Mouse (Mus musculus): Measurements from ENCODE around the gene Hmg20a. TPM values are rescaled to one million over a fixed set of nuclear protein-coding genes. Genes with fewer than 3 reads are reported as not detected.
A peak's percentile ranks its signal among the peaks of the same experiment; 100 is the strongest.
"Not testable (repeated sequence)": the region's sequence is repeated elsewhere in the genome, so short reads cannot be mapped to it uniquely, and the experiment has no call there.

Gene Hmg20a
- polyA plus RNA-seq, 1 experiment: 38.6 TPM

DNA sequence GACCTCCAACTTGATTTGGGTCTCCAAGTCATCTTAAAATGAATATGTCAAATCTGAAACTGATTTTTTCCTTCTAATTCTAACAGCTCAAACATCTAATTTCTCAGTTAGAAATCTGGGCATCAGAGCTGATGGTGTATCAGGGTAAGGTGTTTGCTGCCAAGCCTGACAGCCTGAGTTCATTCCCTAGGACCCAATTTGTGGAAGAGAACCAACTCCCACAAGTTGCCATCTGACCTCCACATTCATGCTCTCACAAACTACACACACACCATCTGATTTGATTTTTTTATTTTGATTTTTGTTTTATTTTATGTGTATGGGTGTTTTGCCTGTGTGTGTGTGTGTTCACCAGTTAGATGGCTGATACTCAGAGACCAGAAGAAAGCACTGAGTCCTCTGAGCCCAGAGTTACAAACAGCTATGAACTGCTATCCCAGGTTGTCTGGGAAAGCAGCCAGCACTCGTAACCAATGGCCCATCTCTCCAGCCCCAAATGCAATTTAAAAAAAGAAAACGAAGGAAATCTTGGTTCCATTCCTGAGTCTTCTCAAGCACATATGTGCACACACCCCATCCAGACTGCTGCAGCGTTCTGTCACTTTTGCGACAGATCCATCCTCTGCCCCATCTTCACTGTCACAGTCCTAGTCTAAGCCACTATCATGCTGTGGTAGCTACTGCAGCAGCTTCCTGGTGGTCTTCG is 17.6 kb downstream of the Hmg20a start:
- Histone ChIP-seq H3K27ac (ENCODE audit: insufficient read depth, low read length) (no peak overlapping the region), H3K4me1 (ENCODE audit: control insufficient read depth, insufficient read depth, low read length) (peaks cover 6% of the 10 kb centered on the region), H3K4me3 (ENCODE audit: insufficient read depth, low read length) (no peak overlapping the region)
- TF ChIP-seq POLR2A (IDR thresholded peaks at IDR 0.05; ENCODE audit: low read depth, low read length): no peak
- TF ChIP-seq CTCF (IDR thresholded peaks at IDR 0.05; ENCODE audit: borderline replicate concordance, insufficient read depth, low read length): no peak

GRCm38 (mm10) chr9:56437300-56437892 is 19.0 kb downstream of the Hmg20a start:
- not testable (repeated sequence) for H3K4me3 ChIP-seq (ENCODE audit: insufficient read depth, low read length); H3K4me1 ChIP-seq (ENCODE audit: control insufficient read depth, insufficient read depth, low read length); H3K27ac ChIP-seq (ENCODE audit: insufficient read depth, low read length)

DNA sequence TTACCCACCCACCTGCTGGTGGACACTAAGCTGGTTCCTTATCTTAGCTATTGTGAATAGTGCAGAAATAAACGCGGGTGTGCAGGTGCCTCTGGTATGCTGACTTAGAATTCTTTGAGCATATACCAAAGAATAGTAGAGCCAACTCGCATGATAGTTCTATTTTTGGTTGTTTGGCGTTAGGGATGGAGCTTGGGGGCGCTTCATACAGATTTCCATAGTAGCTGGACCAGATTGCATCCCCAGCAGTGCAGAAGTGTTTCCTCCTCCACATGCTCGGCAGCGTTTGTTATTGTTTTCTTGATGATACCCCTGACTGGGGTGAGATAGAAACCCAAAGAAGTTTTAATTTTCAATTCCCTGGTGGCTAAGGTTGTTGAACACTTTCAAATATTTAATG is 21.3 kb downstream of the Hmg20a start:
- no peak overlapping the region for H3K4me3 ChIP-seq (ENCODE audit: insufficient read depth, low read length)
- TF ChIP-seq CTCF (IDR thresholded peaks at IDR 0.05; ENCODE audit: borderline replicate concordance, insufficient read depth, low read length) (no peak), POLR2A (IDR thresholded peaks at IDR 0.05; ENCODE audit: low read depth, low read length) (no peak)
- peaks cover 2% of the 10 kb centered on the region; the same call in 1 of the 2 replicates for H3K4me1 ChIP-seq (ENCODE audit: control insufficient read depth, insufficient read depth, low read length)
- no peak overlapping the region for H3K27ac ChIP-seq (ENCODE audit: insufficient read depth, low read length)

DNA sequence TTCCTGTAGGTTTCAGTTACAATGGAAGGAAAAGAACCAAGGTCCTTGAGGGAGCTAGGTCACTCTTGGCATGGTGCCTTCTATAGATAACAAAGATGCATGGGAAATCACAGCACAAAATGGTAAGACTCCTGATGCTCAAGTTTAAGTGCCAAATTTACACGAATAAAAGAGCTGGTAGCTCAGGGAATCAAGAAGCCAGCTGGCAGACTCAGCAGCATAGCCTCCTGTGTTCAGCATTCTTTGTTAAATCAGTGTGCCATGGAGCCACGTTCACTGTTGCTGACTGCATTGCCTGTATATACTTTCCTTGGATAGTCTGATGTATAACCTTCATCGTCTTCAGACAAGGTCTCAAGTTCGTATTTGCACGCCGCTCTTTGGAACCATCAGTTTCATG is 33.2 kb downstream of the Hmg20a start:
- no peak overlapping the region for H3K4me3 ChIP-seq (ENCODE audit: insufficient read depth, low read length)
- TF ChIP-seq CTCF (IDR thresholded peaks at IDR 0.05; ENCODE audit: borderline replicate concordance, insufficient read depth, low read length) (no peak), POLR2A (IDR thresholded peaks at IDR 0.05; ENCODE audit: low read depth, low read length) (no peak)
- no peak overlapping the region for H3K27ac ChIP-seq (ENCODE audit: insufficient read depth, low read length)
- 0 out of 2 replicates have a peak, but pooled peaks cover 4% of the 10 kb centered on the region for H3K4me1 ChIP-seq (ENCODE audit: control insufficient read depth, insufficient read depth, low read length)

DNA sequence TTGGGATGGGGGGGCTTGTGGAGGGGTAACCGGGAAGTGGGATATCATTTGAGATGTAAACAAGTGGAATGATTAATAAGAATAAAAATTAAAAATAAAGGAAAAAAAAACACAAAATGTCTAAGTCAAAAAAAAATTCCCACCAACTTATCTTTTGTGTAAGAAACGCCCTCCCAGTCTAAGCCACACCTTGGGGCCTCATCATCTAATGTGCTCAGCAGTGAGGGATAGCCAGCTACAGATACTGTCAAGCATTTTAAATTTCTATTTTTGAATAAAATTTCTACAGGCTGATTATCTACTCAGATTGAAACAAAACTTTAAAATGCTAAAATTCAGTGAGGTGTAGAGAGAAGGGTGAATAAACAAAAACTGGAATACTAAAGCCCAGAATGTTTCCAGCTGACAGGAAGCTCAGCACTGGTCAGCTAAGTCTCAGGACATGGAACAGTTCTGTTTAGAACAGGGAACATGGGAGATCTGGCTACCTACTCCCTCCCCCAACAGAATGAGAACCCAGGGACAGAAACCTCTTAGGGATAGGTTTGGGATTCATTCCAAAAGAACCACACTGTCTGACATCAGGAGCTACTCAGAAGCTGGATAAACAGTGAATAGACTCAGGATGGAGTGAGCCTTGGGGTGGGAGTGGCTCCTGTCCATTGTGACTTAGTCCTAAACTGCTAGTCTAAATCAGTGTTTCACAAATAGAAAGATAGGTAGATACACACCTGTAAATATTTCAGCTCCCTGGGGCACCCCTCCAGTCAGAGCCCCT is 34.8 kb downstream of the Hmg20a start:
- H3K4me1 ChIP-seq (ENCODE audit: control insufficient read depth, insufficient read depth, low read length): 0 out of 2 replicates have a peak, but pooled peaks cover 4% of the 10 kb centered on the region
- no peak overlapping the region for H3K4me3 ChIP-seq (ENCODE audit: insufficient read depth, low read length)
- peak overlapping the region; percentile 34; the same call in 1 of the 2 replicates for H3K27ac ChIP-seq (ENCODE audit: insufficient read depth, low read length)
- no peak for TF ChIP-seq CTCF (IDR thresholded peaks at IDR 0.05; ENCODE audit: borderline replicate concordance, insufficient read depth, low read length)
- TF ChIP-seq POLR2A (IDR thresholded peaks at IDR 0.05; ENCODE audit: low read depth, low read length): no peak

GRCm38 (mm10) chr9:56456426-56456825 is 38.0 kb downstream of the Hmg20a start:
- no peak for TF ChIP-seq POLR2A (IDR thresholded peaks at IDR 0.05; ENCODE audit: low read depth, low read length)
- TF ChIP-seq CTCF (IDR thresholded peaks at IDR 0.05; ENCODE audit: borderline replicate concordance, insufficient read depth, low read length): no peak
- H3K4me1 ChIP-seq (ENCODE audit: control insufficient read depth, insufficient read depth, low read length): 0 out of 2 replicates have a peak, but pooled peaks cover 4% of the 10 kb centered on the region
- H3K4me3 ChIP-seq (ENCODE audit: insufficient read depth, low read length): no peak overlapping the region
- H3K27ac ChIP-seq (ENCODE audit: insufficient read depth, low read length): no peak overlapping the region

GRCm38 (mm10) chr9:56460987-56461386 is 42.6 kb downstream of the Hmg20a start:
- Histone ChIP-seq H3K4me3 (ENCODE audit: insufficient read depth, low read length) (no peak overlapping the region), H3K27ac (ENCODE audit: insufficient read depth, low read length) (no peak overlapping the region), H3K4me1 (ENCODE audit: control insufficient read depth, insufficient read depth, low read length) (peaks cover 18% of the 10 kb centered on the region)
- TF ChIP-seq POLR2A (IDR thresholded peaks at IDR 0.05; ENCODE audit: low read depth, low read length) (no peak), CTCF (IDR thresholded peaks at IDR 0.05; ENCODE audit: borderline replicate concordance, insufficient read depth, low read length) (no peak)

GRCm38 (mm10) chr9:56462606-56463005 is 44.2 kb downstream of the Hmg20a start:
- peaks cover 22% of the 10 kb centered on the region for H3K4me1 ChIP-seq (ENCODE audit: control insufficient read depth, insufficient read depth, low read length)
- H3K4me3 ChIP-seq (ENCODE audit: insufficient read depth, low read length): no peak overlapping the region
- TF ChIP-seq CTCF (IDR thresholded peaks at IDR 0.05; ENCODE audit: borderline replicate concordance, insufficient read depth, low read length) (no peak), POLR2A (IDR thresholded peaks at IDR 0.05; ENCODE audit: low read depth, low read length) (no peak)
- peak overlapping the region; percentile 98 for H3K27ac ChIP-seq (ENCODE audit: insufficient read depth, low read length)

DNA sequence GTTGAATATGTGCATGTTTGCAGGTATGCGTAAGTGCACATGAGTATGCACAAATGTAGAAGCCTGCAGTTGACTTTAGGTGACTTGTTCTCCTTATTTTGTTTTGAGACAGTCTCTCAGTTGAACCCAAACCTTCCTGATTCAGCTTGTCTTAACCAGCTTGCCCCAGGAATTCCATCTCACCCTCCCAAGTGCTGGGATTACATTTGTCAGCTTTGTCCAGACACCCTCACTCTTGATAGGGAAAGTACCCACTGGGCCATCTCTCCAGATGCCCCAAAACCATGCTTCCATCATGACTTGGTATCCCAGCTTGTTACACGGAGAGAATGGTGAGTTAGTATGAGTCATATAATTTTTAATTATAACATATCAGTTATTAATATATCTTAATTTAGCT is 44.6 kb downstream of the Hmg20a start:
- H3K4me3 ChIP-seq (ENCODE audit: insufficient read depth, low read length): no peak overlapping the region
- H3K4me1 ChIP-seq (ENCODE audit: control insufficient read depth, insufficient read depth, low read length): peaks cover 22% of the 10 kb centered on the region
- peak overlapping the region; percentile 98 for H3K27ac ChIP-seq (ENCODE audit: insufficient read depth, low read length)
- no peak for TF ChIP-seq CTCF (IDR thresholded peaks at IDR 0.05; ENCODE audit: borderline replicate concordance, insufficient read depth, low read length)
- no peak for TF ChIP-seq POLR2A (IDR thresholded peaks at IDR 0.05; ENCODE audit: low read depth, low read length)
